Mouse (Mus musculus) c-Kit-positive CD71-positive TER-119-negative erythroid progenitor cells, embryonic 14.5 days (primary cell): ENCODE measurements around the gene Jund.

ENCODE experiments used
- DNase-seq: peaks from one replicate; pipeline ENCODE4 v3.0.0-alpha.2; 2013; ENCODE audit warnings: low read depth

The Jund gene

GRCm38 (mm10) chr8:70698310-70699109, at the start of gene Jund:
Gene Jund, plus strand, starts transcription at chr8:70698949.
- DNase-seq, result peak; percentile 97

GRCm38 (mm10) chr8:70649324-70649723, 49.4 kb upstream of the Jund start:
- no peak for DNase-seq

DNA sequence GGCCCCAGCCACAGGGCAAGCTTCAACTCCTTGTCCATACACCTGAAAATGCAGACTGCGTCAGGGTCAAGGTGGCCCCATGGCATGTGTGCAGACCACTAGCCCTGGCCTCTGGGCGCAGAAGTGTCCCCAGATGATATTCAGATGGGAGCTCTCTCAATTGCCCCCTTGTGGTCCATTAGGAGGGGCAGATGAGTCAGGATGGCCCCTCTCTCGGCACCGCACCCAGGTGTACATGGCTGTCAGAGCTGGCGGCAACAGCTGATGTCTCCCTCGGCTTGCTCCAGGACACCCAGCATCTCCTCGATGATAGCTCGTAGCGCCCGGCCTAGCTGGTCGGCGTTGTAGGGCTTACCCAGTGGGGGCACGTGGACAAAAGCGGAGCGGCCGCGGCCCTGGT, 48.4 kb upstream of the Jund start:
- no peak for DNase-seq

DNA sequence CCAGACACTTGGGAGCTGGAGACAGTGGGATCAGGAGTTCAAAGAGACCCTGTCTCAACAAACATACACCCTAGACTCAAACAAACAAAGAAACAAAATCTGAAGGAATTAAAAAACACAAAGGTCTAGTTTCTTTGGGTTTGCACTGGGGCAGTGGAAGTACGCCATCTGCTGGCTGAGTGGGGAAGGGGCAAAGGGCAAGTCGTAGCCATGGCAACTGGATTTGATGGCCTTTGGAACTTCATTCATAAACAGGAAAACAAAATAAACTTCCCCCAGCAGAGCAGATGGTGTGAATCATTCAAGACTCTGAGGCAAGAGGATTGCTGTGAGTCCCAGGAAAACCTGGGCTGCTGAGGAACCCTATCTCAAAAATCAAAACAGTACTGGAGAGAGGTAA, 45.5 kb upstream of the Jund start:
- no peak for DNase-seq

- no peak for DNase-seq
Observed at GRCm38 (mm10) chr8:70654121-70654520, 44.6 kb upstream of the Jund start.

DNA sequence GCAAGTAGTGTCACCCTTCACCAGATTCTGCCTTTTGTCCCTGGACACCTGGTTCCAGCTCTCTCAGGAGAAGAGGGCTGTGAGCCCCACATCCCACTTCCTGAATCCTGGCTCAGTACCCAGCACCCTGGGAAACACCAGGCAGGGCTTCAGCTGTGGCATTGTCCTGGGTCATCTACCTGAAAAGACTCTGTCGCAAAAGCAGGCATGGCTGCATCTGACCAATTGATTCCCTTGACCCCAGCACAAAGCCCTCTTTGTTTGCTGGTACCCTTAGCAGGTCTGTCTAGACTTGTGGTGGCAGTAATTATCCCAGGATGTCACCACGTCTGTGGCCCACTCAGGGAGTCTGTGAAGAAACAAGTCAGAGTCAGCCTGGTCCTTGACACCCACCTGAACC, 43.3 kb upstream of the Jund start:
- no peak for DNase-seq

- DNase-seq, result no peak
Observed at GRCm38 (mm10) chr8:70656193-70656790, 42.5 kb upstream of the Jund start.

GRCm38 (mm10) chr8:70657214-70657613, 41.5 kb upstream of the Jund start:
- DNase-seq, result no peak

- DNase-seq, result no peak
Observed at GRCm38 (mm10) chr8:70657739-70658138, 41.0 kb upstream of the Jund start.

DNA sequence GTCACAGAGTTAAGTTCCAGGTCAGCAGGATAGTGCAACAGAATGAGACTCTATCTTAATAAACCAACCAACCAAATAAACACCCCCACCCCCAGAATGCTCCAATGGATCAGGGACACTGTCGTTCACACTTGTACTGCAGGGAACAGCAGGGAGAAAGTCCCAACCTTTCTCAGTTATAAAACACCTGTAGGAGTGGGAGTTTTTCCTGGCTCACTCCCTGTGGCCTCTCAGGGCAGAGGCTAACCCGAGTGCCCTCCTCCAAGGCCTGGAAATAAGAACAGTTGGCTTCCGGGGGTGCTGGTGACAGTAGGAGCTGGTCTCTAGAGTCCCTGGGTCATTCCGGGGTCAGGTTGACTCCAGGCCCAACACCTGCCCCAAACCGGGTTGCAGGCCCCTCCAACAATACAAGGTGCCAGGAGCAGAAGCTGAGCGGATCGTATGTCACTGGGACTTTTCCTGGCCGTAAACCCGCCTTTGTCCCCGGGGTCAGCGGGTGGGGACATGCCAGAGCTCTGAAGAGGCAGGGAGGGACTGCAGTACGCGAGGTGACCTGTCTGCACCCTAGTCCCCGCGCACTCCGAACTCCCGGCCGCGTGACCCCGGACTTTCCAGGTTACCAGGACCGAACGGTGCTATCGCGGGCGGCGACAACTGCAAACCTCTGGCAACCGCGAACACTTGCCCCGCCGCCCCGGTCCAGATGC, 39.7 kb upstream of the Jund start:
- no peak for DNase-seq

DNA sequence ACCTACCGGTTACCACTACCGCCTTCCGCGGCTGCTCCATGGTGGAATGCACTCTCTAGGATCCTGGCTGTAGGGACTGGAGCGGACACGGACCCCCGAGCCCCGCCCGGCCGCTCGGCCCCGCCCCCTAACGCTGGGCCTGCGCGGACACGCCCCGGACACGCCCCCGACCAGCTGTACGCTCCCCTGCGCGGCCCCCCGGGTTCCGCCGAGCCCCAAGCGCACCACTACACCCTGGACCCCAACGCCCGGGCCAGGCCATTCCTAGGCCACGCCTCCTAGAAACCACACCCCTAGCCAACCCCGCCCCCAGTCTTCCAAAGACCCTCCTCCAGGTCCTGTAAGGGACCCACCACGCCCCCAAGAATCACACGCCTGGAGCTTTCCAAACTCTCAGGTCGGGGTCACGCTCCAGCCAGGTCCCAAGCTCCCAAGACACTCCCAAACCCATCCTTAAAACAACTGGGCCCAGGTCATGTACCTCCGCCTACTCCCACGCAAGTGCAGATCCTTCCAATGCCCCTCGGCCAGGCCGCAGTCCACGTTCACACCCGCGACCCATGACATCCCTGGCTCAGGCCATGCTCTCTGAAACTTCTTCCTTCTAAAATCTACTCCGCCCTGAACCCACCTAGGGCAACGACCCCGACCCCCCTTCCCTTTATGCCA, 39.0 kb upstream of the Jund start:
- DNase-seq, result peak; percentile 74

DNA sequence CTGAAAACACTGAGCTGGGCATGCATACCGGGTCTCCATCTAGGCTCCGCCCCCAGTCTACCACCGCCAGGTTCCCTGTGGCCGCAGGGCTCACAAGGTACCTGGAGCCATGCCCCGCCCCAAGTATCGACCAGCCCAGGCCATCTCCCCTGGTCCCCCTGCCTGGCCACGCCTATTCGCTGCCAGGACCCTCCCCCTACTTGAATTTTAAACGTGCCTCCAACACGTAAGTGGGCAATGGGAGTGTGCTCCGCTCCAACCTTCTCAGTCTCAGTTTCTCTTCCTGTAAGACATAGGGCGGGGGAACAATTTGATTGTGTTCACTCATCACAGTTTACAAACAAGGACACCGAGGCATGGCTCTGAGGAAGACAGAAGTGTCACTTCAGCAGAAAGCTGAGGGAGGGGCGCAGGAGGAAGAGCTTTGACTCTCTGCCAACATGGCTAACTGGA, 38.5 kb upstream of the Jund start, which contains the start of gene Pgpep1:
Pgpep1 (minus strand) TSS at position 116 of the 453 bp plus-strand sequence.
- no peak for DNase-seq

DNA sequence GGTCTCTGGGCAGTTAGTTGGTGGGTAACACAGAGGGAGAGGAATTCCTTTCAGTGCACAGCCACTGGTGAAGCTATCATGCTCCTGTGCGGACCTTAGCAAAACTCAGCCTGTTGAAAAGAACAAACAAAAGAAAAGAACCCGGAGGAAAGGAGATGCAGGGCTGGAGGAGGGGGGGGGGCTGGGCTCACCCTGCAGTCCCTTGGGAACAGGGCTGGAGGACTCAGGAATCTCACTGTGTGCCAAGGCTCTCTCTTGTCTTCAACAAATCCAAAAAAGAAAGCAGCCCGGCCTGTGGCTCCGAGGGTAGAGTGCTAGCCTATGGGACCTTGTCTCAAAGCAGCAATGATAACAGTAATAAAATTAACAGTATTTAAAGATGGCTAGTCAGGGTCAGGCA, 35.1 kb upstream of the Jund start:
- no peak for DNase-seq

GRCm38 (mm10) chr8:70664631-70665030, 34.1 kb upstream of the Jund start:
- no peak for DNase-seq

DNA sequence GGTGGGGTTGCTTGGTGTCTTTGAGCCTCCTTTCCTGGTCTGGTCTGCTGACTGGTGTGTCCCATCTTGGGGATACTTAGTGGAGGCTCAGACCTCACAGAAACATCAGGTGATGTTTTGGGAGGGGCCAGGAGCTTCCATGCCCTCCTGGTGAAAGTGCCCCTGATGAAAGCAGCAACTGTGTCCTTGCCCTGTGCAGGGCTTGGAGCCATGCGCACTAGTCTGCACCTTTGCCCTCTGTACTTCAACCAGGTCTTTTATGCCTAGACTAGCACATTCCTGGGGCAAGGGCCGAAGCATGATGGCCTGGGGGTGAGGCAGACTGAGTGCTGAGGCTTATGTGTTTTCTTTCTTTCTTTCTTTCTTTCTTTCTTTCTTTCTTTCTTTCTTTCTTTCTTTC, 33.1 kb upstream of the Jund start:
- no peak for DNase-seq

DNA sequence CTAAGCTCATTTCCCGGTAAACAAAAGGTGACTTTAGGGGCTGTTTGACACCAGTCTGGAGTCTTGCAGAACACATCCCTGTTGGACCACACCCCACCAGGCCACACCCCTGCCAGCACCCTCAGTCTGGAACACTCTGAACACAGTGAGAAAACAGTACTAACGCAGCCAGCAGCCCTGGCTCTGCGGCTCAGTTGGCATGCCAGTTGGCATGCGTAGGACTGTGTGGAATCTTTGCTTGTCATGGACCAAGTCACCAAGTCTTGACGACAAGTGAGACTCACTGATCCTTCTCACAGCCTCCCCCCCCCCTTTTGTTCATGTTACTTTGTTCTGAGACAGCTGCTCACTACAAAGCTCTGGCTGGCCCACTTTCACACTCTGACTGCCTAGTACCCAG, 31.7 kb upstream of the Jund start:
- no peak for DNase-seq

- no peak for DNase-seq
Observed at GRCm38 (mm10) chr8:70671615-70672324, 27.0 kb upstream of the Jund start.

DNA sequence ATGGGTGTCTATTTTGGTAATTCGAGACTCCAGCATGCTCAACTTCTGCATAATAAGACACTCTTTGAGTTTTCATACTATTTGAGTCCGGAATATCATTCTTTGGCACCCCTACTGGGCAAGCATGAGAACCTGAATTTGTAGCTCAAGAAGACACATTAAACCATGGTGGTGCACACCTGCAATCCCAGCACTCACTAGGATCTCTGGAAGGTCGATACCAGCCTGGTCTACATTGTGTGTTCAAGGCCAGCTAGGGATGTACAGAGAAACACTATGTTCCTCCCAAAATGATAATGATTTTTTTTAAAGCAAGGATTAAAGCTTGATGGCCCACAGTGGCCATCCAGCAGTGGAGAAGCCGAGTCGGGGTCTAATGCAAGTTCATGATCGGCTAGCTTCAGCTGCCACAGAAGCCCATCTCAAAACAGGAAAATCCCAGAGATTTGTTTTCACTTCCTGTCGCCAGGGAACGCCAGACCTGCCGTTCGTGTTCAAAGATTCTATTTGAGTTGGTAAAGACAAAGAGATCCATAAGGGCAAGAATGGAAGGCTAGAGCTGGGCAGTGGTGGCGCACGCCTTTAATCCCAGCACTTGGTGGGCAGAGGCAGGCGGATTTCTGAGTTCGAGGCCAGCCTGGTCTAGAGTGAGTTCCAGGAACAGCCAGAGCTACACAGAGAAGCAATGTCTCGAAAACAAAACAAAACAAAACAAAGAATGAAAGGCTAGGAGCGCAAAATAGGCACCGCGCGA, 26.2 kb upstream of the Jund start:
- DNase-seq, result no peak

GRCm38 (mm10) chr8:70673079-70673856, 25.5 kb upstream of the Jund start, which contains the start of gene Lsm4:
Gene Lsm4, plus strand, starts transcription at chr8:70673248.
- DNase-seq, result peak; percentile 98

GRCm38 (mm10) chr8:70674109-70674508, 24.6 kb upstream of the Jund start:
- no peak for DNase-seq
